Mouse (Mus musculus): ENCODE results near the gene Msl1.

GRCm38 (mm10) chr11:98788139-98788538, 7.2 kb upstream of the Msl1 start:
- TF ChIP-seq POLR2A (IDR thresholded peaks at IDR 0.05; ENCODE audit: low read depth, low read length) (no peak), CTCF (IDR thresholded peaks at IDR 0.05; ENCODE audit: borderline replicate concordance, insufficient read depth, low read length) (no peak)
